ENCODE assay signal across 9 mouse cellular contexts in genomic region chr10:98880057-98880456, GRCm38 (mm10). TPM values are rescaled to one million over a fixed set of nuclear protein-coding genes. Genes with fewer than 3 reads are reported as not detected.
DNase-seq lines count a peak whose midpoint lies in the region; ATAC-seq and TF ChIP-seq lines count a peak whose summit lies in the region.
"Had no signal": no experiment of that assay in that cellular context is flagged by ENCODE, and none has a peak within 500 bp of the region (broad histone marks: within the 10 kb centered on the region; RNA-seq: fewer than 3 reads in every experiment).

No protein-coding gene starts in this region.

- peak overlapping the region in 2 of 3 experiments; percentile 32 to 38 for H3K4me3 ChIP-seq in CH12.LX (replicated peaks in 1 of 3; ENCODE audit: low read depth in 2 of 3, low read length in 2 of 3, poor library complexity in 1 of 3)
- H3K4me3 ChIP-seq in intestine, embryonic 15.5 days (replicated peaks): no peak overlapping the region
- H3K4me3 ChIP-seq in myocyte: no peak overlapping the region
- H3K4me3 ChIP-seq in kidney, embryonic 16.5 days (ENCODE audit: low read length): no peak overlapping the region
- H3K4me3 ChIP-seq: limb, embryonic 13.5 days had no signal

- H3K36me3 ChIP-seq in CH12.LX (replicated peaks in 1 of 2; ENCODE audit: control insufficient read depth in 1 of 2, insufficient read depth in 1 of 2, low read length in 1 of 2) (no peaks in the 10 kb centered on the region), myocyte (ENCODE audit: control insufficient read depth, insufficient read depth) (no peaks in the 10 kb centered on the region)
- H3K36me3 ChIP-seq in intestine, embryonic 15.5 days: no peaks in the 10 kb centered on the region
- no peaks in the 10 kb centered on the region for H3K36me3 ChIP-seq in kidney, embryonic 16.5 days (ENCODE audit: insufficient read depth, low read length)
- H3K36me3 ChIP-seq: limb, embryonic 13.5 days had no signal

- no peaks in the 10 kb centered on the region for H3K79me2 ChIP-seq in CH12.LX (replicated peaks; ENCODE audit: control insufficient read depth, extremely low read depth, insufficient read depth, poor library complexity, severe bottlenecking)
- H3K79me2 ChIP-seq in myocyte (ENCODE audit: control insufficient read depth, insufficient read depth): no peaks in the 10 kb centered on the region

- in situ Hi-C loops in CH12.LX (cut with MboI; ENCODE audit: low pct_ligation_motif_present, low pct_unique_long_range_greater_than_20kb, low sequenced_read_pairs): loop anchor here (5.0 kb wide), 1 partner anchor 33 kb away; no protein-coding TSS in a partner anchor

- TF ChIP-seq CTCF in CH12.LX (conservative IDR thresholded peaks at IDR 0.05 in 1 of 2, IDR thresholded peaks at IDR 0.05 in 1 of 2; ENCODE audit: low read depth in 2 of 2, low read length in 2 of 2): no peak

- DNase-seq in CH12.LX (ENCODE audit: extremely low read depth): peak; percentile 91
- peak; percentile 26 for DNase-seq in adrenal gland, postnatal 10 days
- DNase-seq in ovary, postnatal 36 days (ENCODE audit: low spot score): no peak
- no peak for DNase-seq in layer of hippocampus, adult 18-20 months (ENCODE audit: low spot score in 2 of 2)

- peaks cover 10 to 39% of the 10 kb centered on the region in 2 experiments for H3K4me1 ChIP-seq in CH12.LX (ENCODE audit: control insufficient read depth in 1 of 2, insufficient read depth in 2 of 2)
- H3K4me1 ChIP-seq in intestine, embryonic 15.5 days (replicated peaks): no peaks in the 10 kb centered on the region
- H3K4me1 ChIP-seq in kidney, embryonic 16.5 days (ENCODE audit: insufficient read depth, low read length): no peaks in the 10 kb centered on the region
- H3K4me1 ChIP-seq: limb, embryonic 13.5 days had no signal

- H3K9ac ChIP-seq in CH12.LX (ENCODE audit: insufficient read depth, low read depth): peak overlapping the region; percentile 59
- H3K9ac ChIP-seq in intestine, embryonic 15.5 days: no peak overlapping the region
- no peak overlapping the region for H3K9ac ChIP-seq in kidney, embryonic 16.5 days (replicated peaks; ENCODE audit: low read length)
- H3K9ac ChIP-seq: limb, embryonic 13.5 days had no signal

- H3K9me3 ChIP-seq in CH12.LX (replicated peaks; ENCODE audit: low read length): no peaks in the 10 kb centered on the region
- H3K9me3 ChIP-seq in intestine, embryonic 15.5 days: no peaks in the 10 kb centered on the region
- no peaks in the 10 kb centered on the region for H3K9me3 ChIP-seq in kidney, embryonic 16.5 days (ENCODE audit: low read length)
- H3K9me3 ChIP-seq: limb, embryonic 13.5 days had no signal

- TF ChIP-seq EP300 in CH12.LX (IDR thresholded peaks at IDR 0.05; ENCODE audit: low read length): peak; percentile 88

- H3ac ChIP-seq in myocyte (ENCODE audit: control insufficient read depth, insufficient read length): no peak overlapping the region

- dilution Hi-C loops in CH12.LX (cut with MboI; ENCODE audit: extremely low pct_ligation_motif_present, extremely low pct_unique_long_range_greater_than_20kb, low sequenced_read_pairs): no loop called here

- TF ChIP-seq POLR2A in CH12.LX (IDR thresholded peaks at IDR 0.05; ENCODE audit: low read depth, low read length) (no peak), myocyte (IDR thresholded peaks at IDR 0.05; ENCODE audit: insufficient read length, low read depth) (no peak)

- H3K27me3 ChIP-seq in CH12.LX (replicated peaks) (no peaks in the 10 kb centered on the region), myocyte (ENCODE audit: control insufficient read depth, insufficient read depth, insufficient read length) (no peaks in the 10 kb centered on the region)
- no peaks in the 10 kb centered on the region for H3K27me3 ChIP-seq in intestine, embryonic 15.5 days (replicated peaks)
- no peaks in the 10 kb centered on the region for H3K27me3 ChIP-seq in kidney, embryonic 16.5 days (ENCODE audit: insufficient read depth, low read length)
- H3K27me3 ChIP-seq: limb, embryonic 13.5 days had no signal

- peak overlapping the region; percentile 75 for H3K27ac ChIP-seq in CH12.LX (ENCODE audit: insufficient read depth, low read depth)
- H3K27ac ChIP-seq in intestine, embryonic 15.5 days: no peak overlapping the region
- no peak overlapping the region for H3K27ac ChIP-seq in kidney, embryonic 16.5 days (ENCODE audit: low read length)
- H3K27ac ChIP-seq: hindbrain, postnatal 0 days; limb, embryonic 13.5 days had no signal

- ATAC-seq in intestine, embryonic 15.5 days: peak; percentile 84
- no peak for ATAC-seq in kidney, embryonic 16.5 days (ENCODE audit: low FRiP score, low TSS enrichment)
- ATAC-seq: hindbrain, postnatal 0 days had no signal

- H3K4me2 ChIP-seq in CH12.LX (ENCODE audit: insufficient read depth, low read depth, poor library complexity, severe bottlenecking) (peak overlapping the region; percentile 94), myocyte (ENCODE audit: low read depth) (peak overlapping the region; percentile 55)
- H3K4me2 ChIP-seq in intestine, embryonic 15.5 days (replicated peaks): no peak overlapping the region
- H3K4me2 ChIP-seq in kidney, embryonic 16.5 days (replicated peaks; ENCODE audit: low read depth, low read length): no peak overlapping the region
- H3K4me2 ChIP-seq: limb, embryonic 13.5 days had no signal

- no peak for TF ChIP-seq RAD21 in CH12.LX (IDR thresholded peaks at IDR 0.05; ENCODE audit: low read depth, low read length)

- 81% methylated on average over 8 of the region's 8 CpGs for WGBS in intestine, embryonic 15.5 days
- WGBS in kidney, embryonic 16.5 days: 89% methylated on average over 8 of the region's 8 CpGs

TF ChIP-seq in CH12.LX, 34 proteins besides CTCF, POLR2A, EP300 and RAD21 (continues in another document):
- TF ChIP-seq MXI1 (IDR thresholded peaks at IDR 0.05; ENCODE audit: low read depth, low read length) (peak; percentile 48; the same call in 1 of the 2 replicates), ZMIZ1 (IDR thresholded peaks at IDR 0.05; ENCODE audit: low read depth, low read length) (no peak), MYC (IDR thresholded peaks at IDR 0.05; ENCODE audit: low read depth, low read length) (0 out of 2 replicates have a peak, but pooled peaks have one; percentile 59), GABPA (IDR thresholded peaks at IDR 0.05; ENCODE audit: insufficient replicate concordance, low read depth, low read length) (no peak), ELF1 (IDR thresholded peaks at IDR 0.05; ENCODE audit: low read depth, low read length) (no peak), MAZ (IDR thresholded peaks at IDR 0.05; ENCODE audit: low read depth, low read length) (no peak), TCF12 (IDR thresholded peaks at IDR 0.05; ENCODE audit: low read depth, low read length) (peak; percentile 40; the same call in 1 of the 2 replicates), MAFK (IDR thresholded peaks at IDR 0.05; ENCODE audit: insufficient replicate concordance, low read length) (peak; percentile 91), KAT2A (IDR thresholded peaks at IDR 0.05; ENCODE audit: insufficient replicate concordance, low read length) (no peak), USF2 (conservative IDR thresholded peaks at IDR 0.05; ENCODE audit: low read depth, low read length) (no peak), BHLHE40 (IDR thresholded peaks at IDR 0.05; ENCODE audit: low read depth, low read length) (peak; percentile 71), SIN3A (IDR thresholded peaks at IDR 0.05; ENCODE audit: low read length) (no peak; the same call in 1 of the 2 replicates), NRF1 (IDR thresholded peaks at IDR 0.05; ENCODE audit: low read depth, low read length) (no peak), ETS1 (conservative IDR thresholded peaks at IDR 0.05; ENCODE audit: low read depth, low read length) (peak; percentile 92), HCFC1 (IDR thresholded peaks at IDR 0.05; ENCODE audit: low read depth, low read length) (no peak; the same call in 1 of the 2 replicates), POLR2AphosphoS2 (IDR thresholded peaks at IDR 0.05; ENCODE audit: low read depth, low read length) (no peak)

TF ChIP-seq in myocyte, 11 proteins besides CTCF, POLR2A, EP300 and RAD21:
- no peak for TF ChIP-seq TCF12 (IDR thresholded peaks at IDR 0.05; ENCODE audit: insufficient read depth, poor library complexity, severe bottlenecking)
- TF ChIP-seq CEBPB (IDR thresholded peaks at IDR 0.05; ENCODE audit: insufficient read depth, poor library complexity, severe bottlenecking): peak; percentile 79
TF ChIP-seq in myocyte: peak in this region for 1.

RNA-seq across cellular contexts. Expression of gene Atp2b1, which starts 34.1 kb away (rescaled TPM):
- total RNA-seq in CH12.LX (2012; rRNA removed): 29.8 and 31.7 TPM in 2 replicates
- total RNA-seq in CH12.LX (2014; rRNA removed): 21.2 and 25.0 TPM in 2 replicates
- polyA plus RNA-seq in CH12.LX (2012; ENCODE audit: insufficient read length, low read depth): 41.7 and 49.7 TPM in 2 replicates
- total RNA-seq in adrenal gland, postnatal 10 days (2021): 10 to 100 TPM; 53.1 to 57.7 TPM
- 155 and 176 TPM in 2 replicates for polyA plus RNA-seq in intestine, embryonic 15.5 days (2015; fragmentation: Nextera tagmentation; extraction: Ambion mirVana)
- 36.2 TPM for polyA plus RNA-seq in myocyte (2012; fragmentation: generic; extraction: Trizol)
- polyA plus RNA-seq in kidney, embryonic 16.5 days (2015; fragmentation: Nextera tagmentation; extraction: Ambion mirVana): 164 and 182 TPM in 2 replicates
- total RNA-seq in layer of hippocampus, adult 18-20 months (2021): 1,000 to 10,000 TPM in 1 of 2 experiments, 100 to 1,000 TPM in 1; 905 to 1,057 TPM

Comparison
In these comparisons a context has a peak if more than half of its experiments do, and no peak if none do; other contexts are left out.
1. DNase-seq: peak in CH12.LX (single experiment) and adrenal gland, postnatal 10 days (single experiment); none in ovary, postnatal 36 days (single experiment) and layer of hippocampus, adult 18-20 months (0 of 2).
2. H3K4me2 ChIP-seq: peak in CH12.LX (single experiment) and myocyte (single experiment); none in intestine, embryonic 15.5 days (single experiment) and kidney, embryonic 16.5 days (single experiment).
3. H3K4me3 ChIP-seq: peak in CH12.LX (2 of 3); none in intestine, embryonic 15.5 days (single experiment), myocyte (single experiment) and kidney, embryonic 16.5 days (single experiment).